In genomic region chr7:36695276-36695675, GRCm38 (mm10) we compare ENCODE assay signal across 8 mouse cellular contexts. TPM values are rescaled to one million over a fixed set of nuclear protein-coding genes. Genes with fewer than 3 reads are reported as not detected.
DNase-seq lines count a peak whose midpoint lies in the region; ATAC-seq lines count a peak whose summit lies in the region.

No protein-coding gene starts in this region.

- H3K9ac ChIP-seq in heart, embryonic 16.5 days (ENCODE audit: low read length): peak overlapping the region; percentile 85

- under 1% methylated on average over 25 of the region's 25 CpGs for WGBS in heart, embryonic 10.5 days
- WGBS in heart, embryonic 16.5 days: 3% methylated on average over 25 of the region's 25 CpGs
- WGBS in midbrain, embryonic 10.5 days: under 1% methylated on average over 25 of the region's 25 CpGs

- no peak for ATAC-seq in heart, embryonic 16.5 days (replicated peaks; ENCODE audit: extremely low read depth, insufficient read depth, low FRiP score)

- H3K4me1 ChIP-seq in heart, embryonic 10.5 days: peaks cover 34% of the 10 kb centered on the region
- peaks cover 21% of the 10 kb centered on the region for H3K4me1 ChIP-seq in heart, embryonic 16.5 days (ENCODE audit: control insufficient read depth, insufficient read depth, low read length)
- H3K4me1 ChIP-seq in midbrain, embryonic 10.5 days: peaks cover 50% of the 10 kb centered on the region

- H3K4me2 ChIP-seq in heart, embryonic 16.5 days (ENCODE audit: low read depth, low read length): peak overlapping the region; percentile 98

- H3K36me3 ChIP-seq in heart, embryonic 10.5 days: no peaks in the 10 kb centered on the region
- no peaks in the 10 kb centered on the region for H3K36me3 ChIP-seq in heart, embryonic 16.5 days (ENCODE audit: control insufficient read depth, insufficient read depth)
- no peaks in the 10 kb centered on the region for H3K36me3 ChIP-seq in midbrain, embryonic 10.5 days

- peak overlapping the region; percentile 88 for H3K27ac ChIP-seq in heart, embryonic 10.5 days
- no peak overlapping the region for H3K27ac ChIP-seq in heart, embryonic 16.5 days (ENCODE audit: low read length)
- H3K27ac ChIP-seq in midbrain, embryonic 10.5 days (replicated peaks): peak overlapping the region; percentile 91; the same call in 1 of the 2 replicates

- DNase-seq in heart, embryonic 10.5 days (ENCODE audit: low spot score): no peak
- DNase-seq in heart, adult 9 months (ENCODE audit: low spot score in 2 of 2): no peak
- DNase-seq in R1 (ENCODE audit: low read depth, low spot score) (peak; percentile 45), adipocyte (ENCODE audit: low spot score) (no peak)
- peak; percentile 63 for DNase-seq in midbrain, embryonic 10.5 days (ENCODE audit: low spot score)
- no peak for DNase-seq in natural killer cell, adult 2 months (ENCODE audit: low spot score in 2 of 2)
- DNase-seq in adrenal gland, postnatal 14 days: no peak

- peak overlapping the region; percentile 89 for H3K4me3 ChIP-seq in heart, embryonic 10.5 days
- H3K4me3 ChIP-seq in heart, embryonic 16.5 days (ENCODE audit: low read length): peak overlapping the region; percentile 85
- H3K4me3 ChIP-seq in midbrain, embryonic 10.5 days: peak overlapping the region; percentile 87

- peaks cover 68% of the 10 kb centered on the region for H3K27me3 ChIP-seq in heart, embryonic 10.5 days (ENCODE audit: insufficient read depth, poor library complexity, severe bottlenecking)
- H3K27me3 ChIP-seq in heart, embryonic 16.5 days (ENCODE audit: control insufficient read depth, insufficient read depth, low read length): peaks cover 60% of the 10 kb centered on the region
- H3K27me3 ChIP-seq in midbrain, embryonic 10.5 days (ENCODE audit: low read depth, poor library complexity, severe bottlenecking): peaks cover 91% of the 10 kb centered on the region

- H3K9me3 ChIP-seq in heart, embryonic 10.5 days: no peaks in the 10 kb centered on the region
- H3K9me3 ChIP-seq in heart, embryonic 16.5 days (replicated peaks; ENCODE audit: control insufficient read depth, low read length): no peaks in the 10 kb centered on the region
- no peaks in the 10 kb centered on the region for H3K9me3 ChIP-seq in midbrain, embryonic 10.5 days (replicated peaks)

RNA-seq across cellular contexts. Expression of gene Tshz3, which starts 2.6 kb away (rescaled TPM):
- 1.8 and 5.5 TPM in 2 replicates for polyA plus RNA-seq in heart, embryonic 10.5 days (2016; fragmentation: Nextera tagmentation; extraction: Ambion mirVana)
- 3.2 and 3.7 TPM in 2 replicates for polyA plus RNA-seq in heart, embryonic 16.5 days (2015; fragmentation: Nextera tagmentation; extraction: Ambion mirVana)
- 2.3 and 2.4 TPM in 2 replicates for polyA plus RNA-seq in midbrain, embryonic 10.5 days (2016; fragmentation: Nextera tagmentation; extraction: Ambion mirVana)
- 5.3 and 5.8 TPM in 2 replicates for total RNA-seq in adrenal gland, postnatal 14 days (2021)

Comparison
In these comparisons a context has a peak if more than half of its experiments do, and no peak if none do; other contexts are left out.
1. DNase-seq: peak in R1 (single experiment) and midbrain, embryonic 10.5 days (single experiment); none in heart, embryonic 10.5 days (single experiment), heart, adult 9 months (0 of 2), adipocyte (single experiment), natural killer cell, adult 2 months (0 of 2) and adrenal gland, postnatal 14 days (single experiment).
2. Peak in every context shown above with its lines, with median percentiles within 50 percentile points of each other: H3K4me3 ChIP-seq.